Mouse (Mus musculus): Measurements from ENCODE around the gene Gm49322. TPM values are rescaled to one million over a fixed set of nuclear protein-coding genes. Genes with fewer than 3 reads are reported as not detected.
A peak's percentile ranks its signal among the peaks of the same experiment; 100 is the strongest.

Gm49322 gene
- polyA plus RNA-seq, 1 experiment, result 2.4 TPM

DNA sequence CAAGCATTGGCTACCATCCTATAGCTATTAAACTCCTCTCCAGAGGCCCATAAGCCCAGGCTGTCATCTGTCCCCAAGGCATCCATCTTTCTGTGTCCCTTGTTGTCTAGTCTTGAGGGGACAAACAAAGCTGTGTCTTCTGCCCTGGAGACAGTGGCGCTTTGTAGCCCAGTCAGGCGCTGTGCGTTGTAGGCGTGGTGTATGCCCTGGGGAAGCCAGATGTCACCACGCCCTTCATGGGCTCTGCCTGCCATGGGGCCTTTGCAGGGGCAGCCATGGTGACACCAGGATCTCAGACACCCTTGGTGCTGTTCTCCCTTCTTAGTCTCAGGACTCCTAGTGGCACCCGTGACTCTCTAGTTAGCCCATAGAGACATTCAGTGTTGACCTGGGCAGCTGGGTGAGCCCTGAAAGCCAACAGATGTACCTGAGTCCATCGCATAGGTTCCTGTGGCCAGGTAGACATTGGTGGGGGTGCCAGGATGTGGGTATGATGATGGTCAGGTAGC lies 1.8 kb upstream of the Gm49322 start:
- Histone ChIP-seq H3K4me1 (ENCODE audit: control insufficient read depth, insufficient read depth, low read length) (peaks cover 2% of the 10 kb centered on the region; the same call in 1 of the 2 replicates), H3K27ac (ENCODE audit: control insufficient read depth, insufficient read depth, low read depth, low read length, poor library complexity) (peak overlapping the region; percentile 83), H3K4me3 (replicated peaks; ENCODE audit: control insufficient read depth, low read depth, low read length) (no peak overlapping the region)
- WGBS, result 53% methylated on average over 7 of the region's 7 CpGs
- TF ChIP-seq CTCF (IDR thresholded peaks at IDR 0.05; ENCODE audit: control insufficient read depth, insufficient read depth, low read length), result no peak
- peak; percentile 19; the same call in 1 of the 2 replicates for TF ChIP-seq POLR2A (IDR thresholded peaks at IDR 0.05; ENCODE audit: borderline replicate concordance, control insufficient read depth, low read depth, low read length)

DNA sequence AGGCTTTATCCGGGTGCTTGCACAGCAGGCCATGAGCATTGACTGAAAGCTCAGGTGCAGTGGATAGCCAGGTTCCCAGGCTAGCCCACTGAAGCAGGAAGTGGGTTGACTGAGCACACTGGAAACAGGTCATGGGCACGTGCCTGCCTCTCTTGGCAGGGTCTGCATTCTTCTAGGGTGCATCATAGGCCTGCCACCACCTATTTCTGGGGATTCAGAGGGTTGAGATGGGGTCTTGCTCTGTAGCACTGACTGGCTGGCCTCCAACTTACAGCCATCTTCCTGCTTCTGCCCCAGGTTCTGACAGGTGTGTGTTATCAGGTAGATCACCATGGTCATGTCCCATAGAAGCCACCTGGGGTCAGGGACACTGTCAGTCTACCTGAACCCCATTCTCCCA lies 833 bp upstream of the Gm49322 start:
- Histone ChIP-seq H3K4me3 (replicated peaks; ENCODE audit: control insufficient read depth, low read depth, low read length) (no peak overlapping the region), H3K4me1 (ENCODE audit: control insufficient read depth, insufficient read depth, low read length) (peaks cover 4% of the 10 kb centered on the region; the same call in 1 of the 2 replicates), H3K27ac (ENCODE audit: control insufficient read depth, insufficient read depth, low read depth, low read length, poor library complexity) (no peak overlapping the region)
- WGBS, result 74% methylated on average over 2 of the region's 2 CpGs
- no peak for TF ChIP-seq CTCF (IDR thresholded peaks at IDR 0.05; ENCODE audit: control insufficient read depth, insufficient read depth, low read length)
- TF ChIP-seq POLR2A (IDR thresholded peaks at IDR 0.05; ENCODE audit: borderline replicate concordance, control insufficient read depth, low read depth, low read length), result no peak

DNA sequence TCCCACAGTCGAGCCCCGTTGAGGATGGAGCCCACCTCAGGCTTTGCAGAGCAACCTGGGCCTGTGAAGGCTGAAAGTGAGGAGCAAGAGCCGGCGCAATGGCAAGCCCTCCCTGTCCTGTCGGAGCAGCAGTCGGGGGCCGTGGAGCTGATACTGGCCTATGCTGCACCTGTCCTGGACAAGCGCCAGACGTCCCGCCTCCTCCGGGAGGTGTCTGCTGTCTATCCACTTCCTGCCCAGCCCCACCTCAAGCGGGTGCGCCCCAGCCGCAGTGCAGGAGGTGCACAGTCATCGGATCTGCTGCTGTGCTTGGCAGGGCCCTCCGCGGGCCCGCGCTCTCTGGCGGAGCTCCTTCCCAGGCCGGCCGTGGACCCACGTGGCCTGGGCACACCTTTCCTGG lies 485 bp downstream of the Gm49322 start:
- WGBS, result 84% methylated on average over 23 of the region's 23 CpGs
- no peak for TF ChIP-seq CTCF (IDR thresholded peaks at IDR 0.05; ENCODE audit: control insufficient read depth, insufficient read depth, low read length)
- no peak for TF ChIP-seq POLR2A (IDR thresholded peaks at IDR 0.05; ENCODE audit: borderline replicate concordance, control insufficient read depth, low read depth, low read length)
- no peak overlapping the region for H3K27ac ChIP-seq (ENCODE audit: control insufficient read depth, insufficient read depth, low read depth, low read length, poor library complexity)
- no peak overlapping the region for H3K4me3 ChIP-seq (replicated peaks; ENCODE audit: control insufficient read depth, low read depth, low read length)
- H3K4me1 ChIP-seq (ENCODE audit: control insufficient read depth, insufficient read depth, low read length), result peaks cover 9% of the 10 kb centered on the region; the same call in 1 of the 2 replicates

DNA sequence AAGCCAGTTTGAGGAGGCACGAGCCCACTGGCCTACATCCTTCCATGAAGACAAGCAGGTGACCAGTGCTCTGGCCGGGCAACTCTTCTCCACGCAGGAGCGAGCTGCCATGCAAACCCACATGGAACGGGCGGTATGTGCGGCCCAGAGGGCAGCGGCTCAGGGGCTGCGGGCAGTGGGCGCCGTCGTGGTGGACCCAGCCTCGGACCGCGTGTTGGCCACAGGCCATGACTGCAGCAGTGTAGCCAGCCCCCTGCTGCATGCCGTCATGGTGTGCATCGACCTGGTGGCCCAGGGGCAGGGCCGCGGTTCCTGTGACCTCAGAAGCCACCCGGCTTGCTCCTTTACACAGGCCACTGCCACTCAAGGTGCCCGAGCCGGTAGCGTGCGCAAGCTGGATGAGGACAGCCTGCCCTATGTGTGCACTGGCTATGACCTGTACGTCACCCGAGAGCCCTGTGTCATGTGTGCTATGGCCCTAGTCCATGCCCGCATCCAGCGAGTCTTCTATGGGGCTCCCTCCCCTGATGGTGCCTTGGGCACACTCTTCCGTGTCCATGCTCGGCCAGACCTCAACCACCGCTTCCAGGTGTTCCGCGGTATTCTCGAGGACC lies 1.0 kb downstream of the Gm49322 start:
- TF ChIP-seq CTCF (IDR thresholded peaks at IDR 0.05; ENCODE audit: control insufficient read depth, insufficient read depth, low read length) (no peak), POLR2A (IDR thresholded peaks at IDR 0.05; ENCODE audit: borderline replicate concordance, control insufficient read depth, low read depth, low read length) (0 out of 2 replicates have a peak, but pooled peaks have one; percentile 0)
- Histone ChIP-seq H3K4me1 (ENCODE audit: control insufficient read depth, insufficient read depth, low read length) (peaks cover 9% of the 10 kb centered on the region; the same call in 1 of the 2 replicates), H3K27ac (ENCODE audit: control insufficient read depth, insufficient read depth, low read depth, low read length, poor library complexity) (no peak overlapping the region), H3K4me3 (replicated peaks; ENCODE audit: control insufficient read depth, low read depth, low read length) (no peak overlapping the region)
- WGBS, result 93% methylated on average over 34 of the region's 34 CpGs

DNA sequence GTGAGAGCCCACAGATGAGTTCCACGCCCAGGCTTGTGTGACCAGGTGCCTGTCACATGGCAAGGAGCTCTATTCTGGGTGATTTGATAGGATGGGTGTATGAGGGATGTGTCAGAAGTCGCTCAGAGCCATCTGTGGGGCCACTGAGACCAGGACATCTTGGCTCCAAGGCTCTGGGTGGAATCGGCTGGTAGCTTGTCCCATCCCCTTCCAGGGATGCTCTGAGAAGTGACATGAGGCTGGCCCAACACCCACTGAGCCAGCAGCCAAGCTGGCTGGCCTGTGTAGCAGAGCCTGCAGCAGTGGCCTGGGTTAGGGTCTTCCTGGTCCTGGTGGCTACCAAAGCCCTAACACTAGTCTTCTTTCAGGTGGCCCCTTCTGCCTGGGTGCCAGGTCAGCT lies 2.6 kb downstream of the Gm49322 start:
- TF ChIP-seq POLR2A (IDR thresholded peaks at IDR 0.05; ENCODE audit: borderline replicate concordance, control insufficient read depth, low read depth, low read length) (no peak), CTCF (IDR thresholded peaks at IDR 0.05; ENCODE audit: control insufficient read depth, insufficient read depth, low read length) (no peak)
- Histone ChIP-seq H3K4me3 (replicated peaks; ENCODE audit: control insufficient read depth, low read depth, low read length) (no peak overlapping the region), H3K4me1 (ENCODE audit: control insufficient read depth, insufficient read depth, low read length) (peaks cover 9% of the 10 kb centered on the region; the same call in 1 of the 2 replicates), H3K27ac (ENCODE audit: control insufficient read depth, insufficient read depth, low read depth, low read length, poor library complexity) (no peak overlapping the region)
- whole genome bisulfite sequencing, result 81% methylated on average over 3 of the region's 3 CpGs

DNA sequence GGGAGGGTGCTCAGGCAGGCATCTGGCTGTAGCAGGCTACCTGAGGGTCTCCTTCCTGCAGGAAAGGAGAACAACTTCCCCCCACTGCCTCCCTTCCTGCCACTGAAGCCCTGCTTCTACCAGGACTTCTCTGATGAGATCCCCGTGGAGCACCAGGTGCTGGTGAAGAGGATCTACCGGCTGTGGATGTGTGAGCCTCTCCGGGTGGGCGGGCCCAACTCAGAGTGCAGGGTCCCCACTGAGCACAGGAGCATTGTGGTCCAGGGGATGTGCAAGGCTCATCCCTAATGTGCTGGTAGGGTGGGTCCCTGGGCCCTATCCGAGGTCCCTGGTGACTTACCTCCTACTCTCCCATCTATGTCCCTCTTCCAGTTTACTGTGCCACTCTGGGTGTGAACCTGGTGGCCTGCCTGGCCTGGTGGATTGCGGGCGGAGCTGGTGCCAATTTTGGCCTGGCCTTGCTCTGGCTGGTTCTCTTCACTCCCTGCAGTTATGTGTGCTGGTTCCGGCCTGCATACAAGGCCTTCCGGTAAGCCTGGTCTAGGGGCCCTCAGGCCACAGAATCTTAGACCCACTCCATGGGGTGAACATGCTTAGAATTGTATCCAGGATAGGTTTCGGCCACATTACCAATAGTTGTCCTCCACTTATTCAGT lies 3.6 kb downstream of the Gm49322 start:
- 78% methylated on average over 10 of the region's 10 CpGs for WGBS
- Histone ChIP-seq H3K27ac (ENCODE audit: control insufficient read depth, insufficient read depth, low read depth, low read length, poor library complexity) (no peak overlapping the region; the same call in 1 of the 2 replicates), H3K4me1 (ENCODE audit: control insufficient read depth, insufficient read depth, low read length) (peaks cover 9% of the 10 kb centered on the region; the same call in 1 of the 2 replicates), H3K4me3 (replicated peaks; ENCODE audit: control insufficient read depth, low read depth, low read length) (no peak overlapping the region)
- TF ChIP-seq CTCF (IDR thresholded peaks at IDR 0.05; ENCODE audit: control insufficient read depth, insufficient read depth, low read length) (no peak), POLR2A (IDR thresholded peaks at IDR 0.05; ENCODE audit: borderline replicate concordance, control insufficient read depth, low read depth, low read length) (no peak)

DNA sequence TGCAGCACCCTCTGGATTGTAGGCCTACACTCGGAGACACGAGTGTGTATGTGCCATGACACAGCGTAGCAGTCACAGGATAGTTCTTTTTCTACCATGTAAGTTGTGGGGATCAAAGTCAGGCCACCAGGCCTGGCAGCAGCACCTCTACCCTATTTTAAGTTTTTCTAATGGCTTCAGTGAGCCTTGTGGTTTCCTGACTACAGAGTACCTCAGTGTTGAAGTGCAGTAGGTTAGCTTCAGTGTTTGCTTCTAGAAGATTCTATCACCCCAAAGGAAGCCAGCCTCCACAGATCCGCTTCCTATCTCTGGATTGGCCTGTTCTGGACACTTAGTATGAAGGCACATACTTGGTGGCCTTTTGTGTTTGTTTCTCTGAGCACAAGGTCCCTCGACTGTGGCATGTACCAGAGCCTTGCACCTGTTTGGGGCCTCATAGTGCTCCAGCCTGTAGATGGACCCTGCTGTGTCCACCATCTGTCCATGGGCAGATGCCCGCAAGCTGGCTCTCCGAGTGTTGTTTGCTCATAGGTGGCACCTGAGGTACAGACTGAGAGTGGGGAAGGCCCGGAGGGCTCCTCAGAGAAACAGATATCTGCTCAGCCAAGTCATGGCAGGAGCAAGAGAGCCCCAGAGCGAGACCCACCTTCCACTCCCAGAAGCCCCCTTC lies 4.4 kb downstream of the Gm49322 start:
- H3K4me1 ChIP-seq (ENCODE audit: control insufficient read depth, insufficient read depth, low read length), result peaks cover 7% of the 10 kb centered on the region; the same call in 1 of the 2 replicates
- H3K4me3 ChIP-seq (replicated peaks; ENCODE audit: control insufficient read depth, low read depth, low read length), result no peak overlapping the region
- TF ChIP-seq CTCF (IDR thresholded peaks at IDR 0.05; ENCODE audit: control insufficient read depth, insufficient read depth, low read length) (no peak), POLR2A (IDR thresholded peaks at IDR 0.05; ENCODE audit: borderline replicate concordance, control insufficient read depth, low read depth, low read length) (no peak)
- 67% methylated on average over 9 of the region's 9 CpGs for WGBS
- no peak overlapping the region for H3K27ac ChIP-seq (ENCODE audit: control insufficient read depth, insufficient read depth, low read depth, low read length, poor library complexity)

DNA sequence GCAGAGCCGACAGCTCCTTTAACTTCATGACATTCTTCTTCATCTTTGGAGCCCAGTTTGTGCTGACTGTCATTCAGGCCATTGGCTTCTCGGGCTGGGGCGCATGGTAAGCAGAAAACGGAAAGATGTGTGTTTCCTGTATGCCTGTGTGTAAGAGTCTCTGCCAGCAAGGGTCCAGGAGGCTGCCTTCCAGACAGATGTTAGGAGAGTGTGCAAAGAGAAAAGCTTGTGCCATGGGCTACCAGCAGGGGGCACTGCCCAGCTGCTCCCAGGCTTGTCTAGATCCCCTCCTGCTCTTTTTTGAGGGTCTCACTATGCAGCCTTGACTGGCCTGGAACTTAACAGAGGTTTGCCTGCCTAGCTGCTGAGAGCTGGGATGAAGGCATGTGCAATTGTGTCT lies 5.2 kb downstream of the Gm49322 start:
- H3K4me3 ChIP-seq (replicated peaks; ENCODE audit: control insufficient read depth, low read depth, low read length), result no peak overlapping the region
- WGBS, result 24% methylated on average over 4 of the region's 4 CpGs
- H3K4me1 ChIP-seq (ENCODE audit: control insufficient read depth, insufficient read depth, low read length), result peaks cover 7% of the 10 kb centered on the region; the same call in 1 of the 2 replicates
- no peak for TF ChIP-seq POLR2A (IDR thresholded peaks at IDR 0.05; ENCODE audit: borderline replicate concordance, control insufficient read depth, low read depth, low read length)
- peak; percentile 84 for TF ChIP-seq CTCF (IDR thresholded peaks at IDR 0.05; ENCODE audit: control insufficient read depth, insufficient read depth, low read length)
- no peak overlapping the region for H3K27ac ChIP-seq (ENCODE audit: control insufficient read depth, insufficient read depth, low read depth, low read length, poor library complexity)

Data from bone marrow, adult 2 months (tissue).